In genomic region chr7:6731373-6731772, GRCm38 (mm10) we compare ENCODE assay signal across 12 mouse cellular contexts. TPM values are rescaled to one million over a fixed set of nuclear protein-coding genes. Genes with fewer than 3 reads are reported as not detected.
DNase-seq lines count a peak whose midpoint lies in the region; ATAC-seq lines count a peak whose summit lies in the region.
"Had no signal": no experiment of that assay in that cellular context is flagged by ENCODE, and none has a peak within 500 bp of the region (broad histone marks: within the 10 kb centered on the region; RNA-seq: fewer than 3 reads in every experiment).

No protein-coding gene starts in this region.

- DNase-seq in heart, adult 8-10 months (ENCODE audit: low spot score), result no peak
- DNase-seq in embryonic facial prominence, embryonic 10.5 days (ENCODE audit: low spot score), result no peak
- DNase-seq in midbrain, embryonic 10.5 days (ENCODE audit: low spot score), result no peak
- no peak for DNase-seq in embryo, embryonic 9.5 days (ENCODE audit: extremely low spot score)
- no peak for DNase-seq in adrenal gland, adult (ENCODE audit: inconsistent age in 2 of 2, low spot score in 1 of 2)
- no peak for DNase-seq in layer of hippocampus, adult 18-20 months (ENCODE audit: low spot score in 2 of 2)
- DNase-seq: lung, adult 2 months; thymus, postnatal 4 days had no signal

- ATAC-seq in heart, embryonic 12.5 days (ENCODE audit: insufficient number of reproducible peaks, low FRiP score), result no peak
- no peak for ATAC-seq in hindbrain, embryonic 13.5 days (ENCODE audit: low FRiP score)

- no peaks in the 10 kb centered on the region for H3K27me3 ChIP-seq in heart, embryonic 12.5 days (replicated peaks)
- no peaks in the 10 kb centered on the region for H3K27me3 ChIP-seq in embryonic facial prominence, embryonic 10.5 days (replicated peaks; ENCODE audit: low read depth, poor library complexity, severe bottlenecking)
- H3K27me3 ChIP-seq in hindbrain, embryonic 13.5 days, result no peaks in the 10 kb centered on the region
- no peaks in the 10 kb centered on the region for H3K27me3 ChIP-seq in midbrain, embryonic 10.5 days (ENCODE audit: low read depth, poor library complexity, severe bottlenecking)

- 45% methylated on average over 3 of the region's 3 CpGs for WGBS in heart, embryonic 12.5 days
- WGBS in embryonic facial prominence, embryonic 10.5 days, result 49% methylated on average over 3 of the region's 3 CpGs
- 50% methylated on average over 3 of the region's 3 CpGs for WGBS in hindbrain, embryonic 13.5 days
- WGBS in midbrain, embryonic 10.5 days, result 43% methylated on average over 3 of the region's 3 CpGs

- peaks cover 38% of the 10 kb centered on the region for H3K9me3 ChIP-seq in heart, embryonic 12.5 days (replicated peaks)
- H3K9me3 ChIP-seq in embryonic facial prominence, embryonic 10.5 days, result peaks cover 43% of the 10 kb centered on the region
- peaks cover 25% of the 10 kb centered on the region for H3K9me3 ChIP-seq in hindbrain, embryonic 13.5 days
- peaks cover 41% of the 10 kb centered on the region for H3K9me3 ChIP-seq in midbrain, embryonic 10.5 days (replicated peaks)

- H3K9ac ChIP-seq in heart, embryonic 12.5 days, result no peak overlapping the region
- peak overlapping the region; percentile 74 for H3K9ac ChIP-seq in hindbrain, embryonic 13.5 days

- 0 out of 2 replicates have a peak, but pooled peaks cover 4% of the 10 kb centered on the region for H3K4me1 ChIP-seq in heart, embryonic 12.5 days (replicated peaks)
- H3K4me1 ChIP-seq in embryonic facial prominence, embryonic 10.5 days, result no peaks in the 10 kb centered on the region
- H3K4me1 ChIP-seq in hindbrain, embryonic 13.5 days (replicated peaks), result no peaks in the 10 kb centered on the region
- H3K4me1 ChIP-seq in midbrain, embryonic 10.5 days, result peaks cover 11% of the 10 kb centered on the region; the same call in 1 of the 2 replicates

- H3K4me2 ChIP-seq in heart, embryonic 12.5 days, result no peak overlapping the region
- peak overlapping the region; percentile 45 for H3K4me2 ChIP-seq in hindbrain, embryonic 13.5 days

- peak overlapping the region; percentile 63 for H3K4me3 ChIP-seq in heart, embryonic 12.5 days
- H3K4me3 ChIP-seq in embryonic facial prominence, embryonic 10.5 days, result peak overlapping the region; percentile 68
- H3K4me3 ChIP-seq in hindbrain, embryonic 13.5 days, result peak overlapping the region; percentile 63
- peak overlapping the region; percentile 58 for H3K4me3 ChIP-seq in midbrain, embryonic 10.5 days

- peaks cover 2% of the 10 kb centered on the region; the same call in 1 of the 2 replicates for H3K36me3 ChIP-seq in heart, embryonic 12.5 days
- peaks cover 20% of the 10 kb centered on the region for H3K36me3 ChIP-seq in embryonic facial prominence, embryonic 10.5 days (replicated peaks)
- no peaks in the 10 kb centered on the region for H3K36me3 ChIP-seq in hindbrain, embryonic 13.5 days
- H3K36me3 ChIP-seq in midbrain, embryonic 10.5 days, result no peaks in the 10 kb centered on the region

- H3K27ac ChIP-seq in heart, embryonic 12.5 days (ENCODE audit: poor library complexity, severe bottlenecking), result no peak overlapping the region
- peak overlapping the region; percentile 89 for H3K27ac ChIP-seq in embryonic facial prominence, embryonic 10.5 days (replicated peaks)
- 0 out of 2 replicates have a peak overlapping the region, but pooled peaks have one; percentile 82 for H3K27ac ChIP-seq in hindbrain, embryonic 13.5 days
- H3K27ac ChIP-seq in midbrain, embryonic 10.5 days (replicated peaks), result peak overlapping the region; percentile 89; the same call in 1 of the 2 replicates

RNA-seq across cellular contexts. Expression of gene Usp29, which starts 1.0 kb away (rescaled TPM):
- polyA plus RNA-seq in heart, embryonic 12.5 days (2016; fragmentation: Nextera tagmentation; extraction: Ambion mirVana), result 9.8 and 10.3 TPM in 2 replicates
- not detected for total RNA-seq in heart, adult 8-10 months (2022)
- 15.9 and 17.6 TPM in 2 replicates for polyA plus RNA-seq in embryonic facial prominence, embryonic 10.5 days (2016; fragmentation: Nextera tagmentation; extraction: Ambion mirVana)
- 28.7 and 30.2 TPM in 2 replicates for polyA plus RNA-seq in hindbrain, embryonic 13.5 days (2015; fragmentation: Nextera tagmentation; extraction: Ambion mirVana)
- 7.7 and 10.8 TPM in 2 replicates for polyA plus RNA-seq in midbrain, embryonic 10.5 days (2016; fragmentation: Nextera tagmentation; extraction: Ambion mirVana)
- 10 to 100 TPM; 27.4 to 31.6 TPM for total RNA-seq in layer of hippocampus, adult 18-20 months (2021)
- total RNA-seq: common myeloid progenitor, adult 5-6 weeks; granulocyte monocyte progenitor cell, adult 5-6 weeks had no signal

RNA-seq across cellular contexts. Expression of gene Peg3, which starts 1.1 kb away (rescaled TPM):
- 191 and 195 TPM in 2 replicates for polyA plus RNA-seq in heart, embryonic 12.5 days (2016; fragmentation: Nextera tagmentation; extraction: Ambion mirVana)
- total RNA-seq in heart, adult 8-10 months (2022), result 1 to 10 TPM; 3.1 to 5.9 (median 4.3) TPM
- 218 and 249 TPM in 2 replicates for polyA plus RNA-seq in embryonic facial prominence, embryonic 10.5 days (2016; fragmentation: Nextera tagmentation; extraction: Ambion mirVana)
- 69.9 and 77.2 TPM in 2 replicates for polyA plus RNA-seq in hindbrain, embryonic 13.5 days (2015; fragmentation: Nextera tagmentation; extraction: Ambion mirVana)
- 86.6 and 95.0 TPM in 2 replicates for polyA plus RNA-seq in midbrain, embryonic 10.5 days (2016; fragmentation: Nextera tagmentation; extraction: Ambion mirVana)
- 100 to 1,000 TPM; 180 to 186 TPM for total RNA-seq in layer of hippocampus, adult 18-20 months (2021)
- total RNA-seq: common myeloid progenitor, adult 5-6 weeks had no signal

RNA-seq across cellular contexts. Expression of gene Zim1, which starts 35.1 kb away (rescaled TPM):
- 9.5 and 12.7 TPM in 2 replicates for polyA plus RNA-seq in heart, embryonic 12.5 days (2016; fragmentation: Nextera tagmentation; extraction: Ambion mirVana)
- total RNA-seq in heart, adult 8-10 months (2022), result 1 to 10 TPM; 2.3 to 4.0 (median 3.2) TPM
- 1.7 and 2.3 TPM in 2 replicates for polyA plus RNA-seq in embryonic facial prominence, embryonic 10.5 days (2016; fragmentation: Nextera tagmentation; extraction: Ambion mirVana)
- 2.6 and 3.9 TPM in 2 replicates for polyA plus RNA-seq in hindbrain, embryonic 13.5 days (2015; fragmentation: Nextera tagmentation; extraction: Ambion mirVana)
- 0.48 and 0.86 TPM in 2 replicates for polyA plus RNA-seq in midbrain, embryonic 10.5 days (2016; fragmentation: Nextera tagmentation; extraction: Ambion mirVana)
- 1 to 10 TPM; 6.5 to 8.3 TPM for total RNA-seq in layer of hippocampus, adult 18-20 months (2021)
- total RNA-seq: common myeloid progenitor, adult 5-6 weeks; granulocyte monocyte progenitor cell, adult 5-6 weeks had no signal
